Mouse (Mus musculus) olfactory bulb, adult 2 months (tissue): ENCODE results near the gene Fcrla.

Experiments
- CTCF ChIP-seq: fragments of 200-500 bp; IDR thresholded peaks from 2 replicates; pipeline ENCODE4 v1.5.1; 2012; ENCODE audit warnings: low read depth, mild to moderate bottlenecking, low read length, moderate library complexity; ENCODE audit not compliant: insufficient read depth
- POLR2A ChIP-seq: fragments of 200-500 bp; IDR thresholded peaks from 2 replicates; pipeline ENCODE4 v1.6.1; 2012; ENCODE audit warnings: mild to moderate bottlenecking, low read depth, low read length, moderate library complexity; ENCODE audit not compliant: insufficient read depth

DNA sequence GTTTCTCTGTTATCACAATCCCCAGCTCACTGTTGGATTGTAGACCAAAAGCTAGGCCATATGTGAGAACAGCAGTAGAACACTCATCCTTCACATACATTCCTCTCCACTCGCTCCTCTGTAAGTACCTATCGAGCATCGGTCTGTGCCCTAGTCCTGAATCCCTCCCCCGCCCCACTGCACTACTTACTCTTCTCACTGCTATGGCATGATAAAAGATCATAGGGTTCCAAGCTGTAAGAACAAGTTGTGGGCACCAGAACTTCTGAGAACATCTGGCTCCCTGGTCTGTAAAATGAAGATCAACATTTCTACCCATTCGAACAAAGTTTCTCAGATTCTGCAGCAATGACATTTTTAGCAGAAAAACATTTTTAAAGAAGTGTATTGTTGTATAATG is 49.1 kb upstream of the Fcrla start, which contains the start of gene Fcgr2b:
- TF ChIP-seq CTCF (no peak), POLR2A (no peak)
